In the genomic region with DNA sequence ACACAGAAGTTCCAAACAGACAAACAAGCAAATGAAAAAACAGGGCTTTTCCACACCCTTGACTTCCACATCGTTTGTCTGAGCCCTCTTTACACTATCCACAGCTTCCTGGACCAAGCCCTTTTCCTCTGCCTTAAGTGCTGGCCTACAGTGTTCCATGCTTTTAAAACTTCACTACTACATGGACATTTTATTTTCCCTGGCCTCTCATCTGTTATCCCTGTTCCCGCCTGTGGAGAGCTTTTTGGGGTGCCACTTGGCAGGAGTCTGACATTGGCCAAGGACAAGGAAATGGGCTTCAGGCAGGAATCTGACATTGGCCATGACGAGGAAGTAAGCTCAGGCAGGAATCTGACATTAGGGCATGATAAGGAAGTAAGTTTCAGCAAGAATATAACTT, we compare ENCODE assay signal across 21 mouse cellular contexts. TPM values are rescaled to one million over a fixed set of nuclear protein-coding genes. Genes with fewer than 3 reads are reported as not detected.
DNase-seq lines count a peak whose midpoint lies in the region; ATAC-seq and TF ChIP-seq lines count a peak whose summit lies in the region.
"Had no signal": no experiment of that assay in that cellular context is flagged by ENCODE, and none has a peak within 500 bp of the region (broad histone marks: within the 10 kb centered on the region; RNA-seq: fewer than 3 reads in every experiment).

No protein-coding gene starts in this region.

- peaks cover 26% of the 10 kb centered on the region for H3K36me3 ChIP-seq in intestine, embryonic 15.5 days
- peaks cover 31% of the 10 kb centered on the region for H3K36me3 ChIP-seq in intestine, postnatal 0 days (ENCODE audit: control insufficient read depth, insufficient read depth)
- peaks cover 36% of the 10 kb centered on the region for H3K36me3 ChIP-seq in stomach, embryonic 16.5 days (ENCODE audit: control insufficient read depth, insufficient read depth, low read length)
- peaks cover 17% of the 10 kb centered on the region for H3K36me3 ChIP-seq in stomach, postnatal 0 days (ENCODE audit: control insufficient read depth, insufficient read depth, low read length)
- H3K36me3 ChIP-seq in intestine, embryonic 16.5 days (ENCODE audit: control insufficient read depth, insufficient read depth, low read length), result peaks cover 20% of the 10 kb centered on the region

- H3K9me3 ChIP-seq in intestine, embryonic 15.5 days, result no peaks in the 10 kb centered on the region
- no peaks in the 10 kb centered on the region for H3K9me3 ChIP-seq in intestine, postnatal 0 days (ENCODE audit: control insufficient read depth)
- no peaks in the 10 kb centered on the region for H3K9me3 ChIP-seq in stomach, embryonic 16.5 days (replicated peaks; ENCODE audit: control insufficient read depth, low read length)
- no peaks in the 10 kb centered on the region for H3K9me3 ChIP-seq in stomach, postnatal 0 days (ENCODE audit: control insufficient read depth, low read length)
- no peaks in the 10 kb centered on the region for H3K9me3 ChIP-seq in intestine, embryonic 16.5 days (ENCODE audit: control insufficient read depth, low read length)
- H3K9me3 ChIP-seq: embryonic facial prominence, embryonic 10.5 days; forebrain, embryonic 15.5 days; hindbrain, embryonic 13.5 days had no signal

- no peak overlapping the region for H3K4me2 ChIP-seq in intestine, embryonic 15.5 days (replicated peaks)
- no peak overlapping the region for H3K4me2 ChIP-seq in intestine, postnatal 0 days (replicated peaks; ENCODE audit: low read depth)
- H3K4me2 ChIP-seq in stomach, embryonic 16.5 days (ENCODE audit: low read depth, low read length), result no peak overlapping the region
- no peak overlapping the region for H3K4me2 ChIP-seq in stomach, postnatal 0 days (replicated peaks; ENCODE audit: low read depth)
- no peak overlapping the region for H3K4me2 ChIP-seq in intestine, embryonic 16.5 days (ENCODE audit: low read depth, low read length)
- H3K4me2 ChIP-seq: forebrain, embryonic 15.5 days; hindbrain, embryonic 13.5 days had no signal

- H3K9ac ChIP-seq in intestine, embryonic 15.5 days, result no peak overlapping the region
- no peak overlapping the region for H3K9ac ChIP-seq in intestine, postnatal 0 days (ENCODE audit: low read depth, low read length)
- no peak overlapping the region for H3K9ac ChIP-seq in stomach, embryonic 16.5 days (ENCODE audit: low read length)
- no peak overlapping the region for H3K9ac ChIP-seq in stomach, postnatal 0 days (ENCODE audit: low read length)
- no peak overlapping the region for H3K9ac ChIP-seq in intestine, embryonic 16.5 days (ENCODE audit: low read depth, low read length)
- H3K9ac ChIP-seq: forebrain, embryonic 15.5 days; hindbrain, embryonic 13.5 days had no signal

- H3K4me3 ChIP-seq in intestine, embryonic 15.5 days (replicated peaks), result no peak overlapping the region
- no peak overlapping the region for H3K4me3 ChIP-seq in intestine, postnatal 0 days (ENCODE audit: low read depth, low read length)
- no peak overlapping the region for H3K4me3 ChIP-seq in stomach, embryonic 16.5 days (replicated peaks; ENCODE audit: low read length)
- no peak overlapping the region for H3K4me3 ChIP-seq in stomach, postnatal 0 days (ENCODE audit: low read depth, low read length)
- H3K4me3 ChIP-seq in intestine, embryonic 16.5 days (ENCODE audit: low read length), result no peak overlapping the region
- H3K4me3 ChIP-seq: embryonic facial prominence, embryonic 10.5 days; forebrain, embryonic 15.5 days; hindbrain, embryonic 13.5 days had no signal

- H3K27me3 ChIP-seq in intestine, embryonic 15.5 days (replicated peaks), result no peaks in the 10 kb centered on the region
- H3K27me3 ChIP-seq in intestine, postnatal 0 days (replicated peaks; ENCODE audit: control insufficient read depth, insufficient read depth, low read length), result no peaks in the 10 kb centered on the region
- H3K27me3 ChIP-seq in stomach, embryonic 16.5 days (ENCODE audit: control insufficient read depth, insufficient read depth, low read length), result no peaks in the 10 kb centered on the region
- H3K27me3 ChIP-seq in stomach, postnatal 0 days (ENCODE audit: control insufficient read depth, insufficient read depth, low read length), result no peaks in the 10 kb centered on the region
- no peaks in the 10 kb centered on the region for H3K27me3 ChIP-seq in intestine, embryonic 16.5 days (replicated peaks; ENCODE audit: control insufficient read depth, insufficient read depth, low read length)
- H3K27me3 ChIP-seq: forebrain, embryonic 15.5 days; hindbrain, embryonic 13.5 days; Patski had no signal

- WGBS in intestine, embryonic 15.5 days, result 40% methylated on average over 3 of the region's 3 CpGs
- 26% methylated on average over 3 of the region's 3 CpGs for WGBS in intestine, postnatal 0 days
- 46% methylated on average over 3 of the region's 3 CpGs for WGBS in stomach, embryonic 16.5 days
- 41% methylated on average over 3 of the region's 3 CpGs for WGBS in stomach, postnatal 0 days
- 54% methylated on average over 3 of the region's 3 CpGs for WGBS in intestine, embryonic 16.5 days

- DNase-seq in stomach, postnatal 0 days (ENCODE audit: low spot score), result no peak
- DNase-seq in layer of hippocampus, adult 18-20 months (ENCODE audit: low spot score in 2 of 2), result no peak
- DNase-seq: adrenal gland, postnatal 14 days; cerebellum, adult 2 months; cerebellum, postnatal 10 days; heart, postnatal 10 days had no signal

- ATAC-seq in intestine, embryonic 15.5 days, result no peak
- no peak for ATAC-seq in intestine, postnatal 0 days
- ATAC-seq in stomach, embryonic 16.5 days (ENCODE audit: insufficient read depth, low FRiP score), result no peak
- no peak for ATAC-seq in stomach, postnatal 0 days (ENCODE audit: low FRiP score, low TSS enrichment)
- ATAC-seq in intestine, embryonic 16.5 days, result no peak
- no peak for ATAC-seq in monocyte, adult 5-6 weeks (replicated peaks; ENCODE audit: insufficient number of reproducible peaks, low FRiP score, low TSS enrichment, poor library complexity, severe bottlenecking)
- ATAC-seq: activated CD4-positive, CD25-positive, alpha-beta regulatory T cell, adult 4 months; forebrain, embryonic 15.5 days; hindbrain, postnatal 0 days; Patski had no signal

- H3K27ac ChIP-seq in intestine, embryonic 15.5 days, result peak overlapping the region; percentile 27; the same call in 1 of the 2 replicates
- H3K27ac ChIP-seq in intestine, postnatal 0 days (ENCODE audit: low read depth, low read length), result no peak overlapping the region; the same call in 1 of the 2 replicates
- peak overlapping the region; percentile 4; the same call in 1 of the 2 replicates for H3K27ac ChIP-seq in stomach, embryonic 16.5 days (ENCODE audit: low read length)
- H3K27ac ChIP-seq in stomach, postnatal 0 days (replicated peaks), result no peak overlapping the region
- H3K27ac ChIP-seq in intestine, embryonic 16.5 days (ENCODE audit: low read length), result peak overlapping the region; percentile 39
- H3K27ac ChIP-seq: embryonic facial prominence, embryonic 10.5 days; forebrain, embryonic 15.5 days; hindbrain, embryonic 13.5 days; hindbrain, postnatal 0 days had no signal

- H3K4me1 ChIP-seq in intestine, embryonic 15.5 days (replicated peaks), result no peaks in the 10 kb centered on the region
- H3K4me1 ChIP-seq in intestine, postnatal 0 days (replicated peaks; ENCODE audit: control insufficient read depth, insufficient read depth, low read length), result no peaks in the 10 kb centered on the region
- no peaks in the 10 kb centered on the region for H3K4me1 ChIP-seq in stomach, embryonic 16.5 days (ENCODE audit: control insufficient read depth, insufficient read depth, low read length)
- H3K4me1 ChIP-seq in stomach, postnatal 0 days (replicated peaks; ENCODE audit: control insufficient read depth, insufficient read depth), result no peaks in the 10 kb centered on the region
- no peaks in the 10 kb centered on the region for H3K4me1 ChIP-seq in intestine, embryonic 16.5 days (ENCODE audit: control insufficient read depth, insufficient read depth, low read length)
- H3K4me1 ChIP-seq: forebrain, embryonic 15.5 days had no signal

- TF ChIP-seq CTCF in intestine, postnatal 0 days (IDR thresholded peaks at IDR 0.05; ENCODE audit: low read depth), result no peak
- no peak for TF ChIP-seq CTCF in stomach, postnatal 0 days (IDR thresholded peaks at IDR 0.05; ENCODE audit: low read depth)

- TF ChIP-seq EP300 in stomach, postnatal 0 days (optimal IDR thresholded peaks at IDR 0.05), result no peak

RNA-seq across cellular contexts. Expression of gene Msh4, which starts 3.3 kb away (rescaled TPM):
- polyA plus RNA-seq in intestine, embryonic 15.5 days (2015; fragmentation: Nextera tagmentation; extraction: Ambion mirVana), result 0.04 and 0.08 TPM in 2 replicates
- 0.04 and 0.05 TPM in 2 replicates for polyA plus RNA-seq in intestine, postnatal 0 days (2015; fragmentation: Nextera tagmentation; extraction: Ambion mirVana)
- not detected in 2 replicates for polyA plus RNA-seq in stomach, embryonic 16.5 days (2015; fragmentation: Nextera tagmentation; extraction: Ambion mirVana)
- polyA plus RNA-seq in stomach, postnatal 0 days (2015; fragmentation: Nextera tagmentation; extraction: Ambion mirVana), result 0.04 and 0.10 TPM in 2 replicates
- 0.06 and 0.07 TPM in 2 replicates for polyA plus RNA-seq in intestine, embryonic 16.5 days (2015; fragmentation: Nextera tagmentation; extraction: Ambion mirVana)
- under 1 TPM; 0.10 to 0.30 TPM for total RNA-seq in layer of hippocampus, adult 18-20 months (2021)
- total RNA-seq in monocyte, adult 5-6 weeks (2017), result 0.19 TPM in 1 of 3 replicates, not detected in the others
- total RNA-seq: adrenal gland, adult 18-20 months had no signal

RNA-seq across cellular contexts. Expression of gene Rabggtb, which starts 10.2 kb away (rescaled TPM):
- polyA plus RNA-seq in intestine, embryonic 15.5 days (2015; fragmentation: Nextera tagmentation; extraction: Ambion mirVana), result 55.8 and 58.0 TPM in 2 replicates
- polyA plus RNA-seq in intestine, postnatal 0 days (2015; fragmentation: Nextera tagmentation; extraction: Ambion mirVana), result 36.3 and 36.7 TPM in 2 replicates
- polyA plus RNA-seq in stomach, embryonic 16.5 days (2015; fragmentation: Nextera tagmentation; extraction: Ambion mirVana), result 47.4 and 48.9 TPM in 2 replicates
- 27.5 and 29.8 TPM in 2 replicates for polyA plus RNA-seq in stomach, postnatal 0 days (2015; fragmentation: Nextera tagmentation; extraction: Ambion mirVana)
- 49.4 and 54.2 TPM in 2 replicates for polyA plus RNA-seq in intestine, embryonic 16.5 days (2015; fragmentation: Nextera tagmentation; extraction: Ambion mirVana)
- total RNA-seq in layer of hippocampus, adult 18-20 months (2021), result 10 to 100 TPM; 69.4 to 71.1 TPM
- 66.2 to 71.0 TPM (median 70.0 TPM) in 3 replicates for total RNA-seq in monocyte, adult 5-6 weeks (2017)

RNA-seq across cellular contexts. Expression of gene Acadm, which starts 41.8 kb away (rescaled TPM):
- 112 and 118 TPM in 2 replicates for polyA plus RNA-seq in intestine, embryonic 15.5 days (2015; fragmentation: Nextera tagmentation; extraction: Ambion mirVana)
- polyA plus RNA-seq in intestine, postnatal 0 days (2015; fragmentation: Nextera tagmentation; extraction: Ambion mirVana), result 148 and 153 TPM in 2 replicates
- polyA plus RNA-seq in stomach, embryonic 16.5 days (2015; fragmentation: Nextera tagmentation; extraction: Ambion mirVana), result 106 and 112 TPM in 2 replicates
- 85.5 and 88.0 TPM in 2 replicates for polyA plus RNA-seq in stomach, postnatal 0 days (2015; fragmentation: Nextera tagmentation; extraction: Ambion mirVana)
- polyA plus RNA-seq in intestine, embryonic 16.5 days (2015; fragmentation: Nextera tagmentation; extraction: Ambion mirVana), result 146 and 152 TPM in 2 replicates
- total RNA-seq in layer of hippocampus, adult 18-20 months (2021), result 10 to 100 TPM; 51.1 to 56.1 TPM
- total RNA-seq in monocyte, adult 5-6 weeks (2017), result 105 to 153 TPM (median 144 TPM) in 3 replicates

RNA-seq across cellular contexts. Expression of gene Asb17, which starts 58.6 kb away (rescaled TPM):
- polyA plus RNA-seq in intestine, embryonic 15.5 days (2015; fragmentation: Nextera tagmentation; extraction: Ambion mirVana), result 0.09 TPM in 1 of 2 replicates, not detected in the other
- polyA plus RNA-seq in intestine, postnatal 0 days (2015; fragmentation: Nextera tagmentation; extraction: Ambion mirVana), result not detected in 2 replicates
- 0.42 and 0.74 TPM in 2 replicates for polyA plus RNA-seq in stomach, embryonic 16.5 days (2015; fragmentation: Nextera tagmentation; extraction: Ambion mirVana)
- polyA plus RNA-seq in stomach, postnatal 0 days (2015; fragmentation: Nextera tagmentation; extraction: Ambion mirVana), result 0.08 and 0.12 TPM in 2 replicates
- 0.05 TPM in 1 of 2 replicates, not detected in the other for polyA plus RNA-seq in intestine, embryonic 16.5 days (2015; fragmentation: Nextera tagmentation; extraction: Ambion mirVana)
- total RNA-seq in layer of hippocampus, adult 18-20 months (2021), result not detected
- 1.9 TPM in 1 of 3 replicates, not detected in the others for total RNA-seq in monocyte, adult 5-6 weeks (2017)
- total RNA-seq: adrenal gland, adult 18-20 months; adrenal gland, postnatal 14 days; gastrocnemius, postnatal 4 days; heart, postnatal 10 days; hematopoietic stem cell, adult 5-6 weeks; hindbrain, postnatal 0 days had no signal
- polyA plus RNA-seq: cerebellum, adult 2 months; hindbrain, postnatal 0 days; intestine, embryonic 14.5 days had no signal

Comparison
In these comparisons a context has a peak if more than half of its experiments do, and no peak if none do; other contexts are left out.
1. H3K27ac ChIP-seq: peak in intestine, embryonic 15.5 days (single experiment), stomach, embryonic 16.5 days (single experiment) and intestine, embryonic 16.5 days (single experiment); none in intestine, postnatal 0 days (single experiment) and stomach, postnatal 0 days (single experiment).